Mouse (Mus musculus) frontal cortex, adult (tissue): ENCODE measurements around the gene Atg2b.

ENCODE experiments used
- ATAC-seq: cut with Nextera tagmentation; 2 replicates; pipeline ENCODE4 v1.9.2; 2017; ENCODE audit warnings: mild to moderate bottlenecking, moderate library complexity, mixed read lengths; ENCODE audit not compliant: low TSS enrichment

Gene Atg2b

GRCm38 (mm10) chr12:105598503-105598902 is 86.5 kb downstream of the Atg2b start:
- no peak for ATAC-seq

GRCm38 (mm10) chr12:105597135-105597534 is 87.9 kb downstream of the Atg2b start:
- ATAC-seq = no peak

GRCm38 (mm10) chr12:105593471-105593870 is 91.5 kb downstream of the Atg2b start:
- ATAC-seq = no peak

- no peak for ATAC-seq
Measured at GRCm38 (mm10) chr12:105592361-105592761, 92.7 kb downstream of the Atg2b start.

- ATAC-seq = no peak
Measured at GRCm38 (mm10) chr12:105590786-105591185, 94.2 kb downstream of the Atg2b start.

- ATAC-seq = no peak
Measured at GRCm38 (mm10) chr12:105587526-105587925, 97.5 kb downstream of the Atg2b start.

- ATAC-seq = peak; percentile 81
Measured at GRCm38 (mm10) chr12:105584851-105585250, 100.2 kb downstream of the Atg2b start.

GRCm38 (mm10) chr12:105583484-105583883 is 101.5 kb downstream of the Atg2b start:
- ATAC-seq = no peak

- no peak for ATAC-seq
Measured at GRCm38 (mm10) chr12:105582486-105582885, 102.5 kb downstream of the Atg2b start.

GRCm38 (mm10) chr12:105580490-105580889 is 104.5 kb downstream of the Atg2b start:
- ATAC-seq = no peak

GRCm38 (mm10) chr12:105574356-105574755 is 110.7 kb downstream of the Atg2b start:
- no peak for ATAC-seq

GRCm38 (mm10) chr12:105572622-105573021 is 112.4 kb downstream of the Atg2b start:
- ATAC-seq = no peak

GRCm38 (mm10) chr12:105571867-105572266 is 113.1 kb downstream of the Atg2b start:
- ATAC-seq = peak; percentile 38; the same call in 1 of the 2 replicates
